Mouse (Mus musculus) cerebral cortex, adult 2 months (tissue): ENCODE data around the gene Gpr150.

Experiments
- WGBS: fragments of 180-500 bp; shearing (Covaris S2); methylation state at CpG from one replicate; pipeline ENCODE4 v1.1.7; 2018; 5-methylcytosine and 5-hydroxymethylcytosine counted together

Gpr150 gene

DNA sequence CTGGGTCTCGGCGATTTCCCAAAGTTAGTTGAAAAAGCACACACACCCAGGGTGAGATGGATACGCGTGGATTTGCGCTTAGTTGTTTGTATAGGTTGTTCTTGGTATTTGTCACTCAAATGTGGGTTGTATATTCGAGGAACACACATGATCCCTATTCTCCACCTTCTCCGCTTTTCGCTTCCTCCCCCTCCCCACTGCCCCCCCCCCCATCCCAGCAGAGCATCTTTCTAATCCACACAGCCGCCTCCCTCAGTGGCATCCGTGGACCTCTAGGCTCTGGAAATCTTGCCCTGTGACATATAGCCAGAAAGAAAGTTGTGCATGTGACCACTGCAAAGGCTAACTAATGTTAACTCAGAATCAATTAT lies at the start of gene Gpr150:
Gene Gpr150 (minus strand): TSS at position 101 of the 371 bp plus-strand sequence.
- WGBS, result 7% methylated on average over 10 of the region's 10 CpGs

DNA sequence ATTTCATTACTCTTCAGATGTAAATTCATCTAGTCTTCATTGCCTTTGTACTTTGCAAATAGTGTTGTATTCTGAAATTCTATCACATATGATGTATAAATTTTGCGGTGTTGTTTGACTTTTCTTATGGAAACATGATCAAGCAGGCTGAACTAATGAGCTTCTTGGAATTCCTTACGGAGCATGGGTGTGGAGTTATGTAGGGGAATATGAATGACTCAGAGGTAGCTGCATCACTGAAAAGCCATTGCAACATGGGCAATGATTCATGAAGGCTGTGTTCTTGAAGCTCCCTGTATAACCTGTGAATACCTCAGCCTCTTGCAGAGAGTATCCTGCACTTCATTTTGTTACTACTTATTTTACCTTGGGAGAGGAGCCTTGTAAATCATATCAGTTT lies 45.2 kb upstream of the Gpr150 start:
- WGBS, result 89% methylated on average over 2 of the region's 2 CpGs

DNA sequence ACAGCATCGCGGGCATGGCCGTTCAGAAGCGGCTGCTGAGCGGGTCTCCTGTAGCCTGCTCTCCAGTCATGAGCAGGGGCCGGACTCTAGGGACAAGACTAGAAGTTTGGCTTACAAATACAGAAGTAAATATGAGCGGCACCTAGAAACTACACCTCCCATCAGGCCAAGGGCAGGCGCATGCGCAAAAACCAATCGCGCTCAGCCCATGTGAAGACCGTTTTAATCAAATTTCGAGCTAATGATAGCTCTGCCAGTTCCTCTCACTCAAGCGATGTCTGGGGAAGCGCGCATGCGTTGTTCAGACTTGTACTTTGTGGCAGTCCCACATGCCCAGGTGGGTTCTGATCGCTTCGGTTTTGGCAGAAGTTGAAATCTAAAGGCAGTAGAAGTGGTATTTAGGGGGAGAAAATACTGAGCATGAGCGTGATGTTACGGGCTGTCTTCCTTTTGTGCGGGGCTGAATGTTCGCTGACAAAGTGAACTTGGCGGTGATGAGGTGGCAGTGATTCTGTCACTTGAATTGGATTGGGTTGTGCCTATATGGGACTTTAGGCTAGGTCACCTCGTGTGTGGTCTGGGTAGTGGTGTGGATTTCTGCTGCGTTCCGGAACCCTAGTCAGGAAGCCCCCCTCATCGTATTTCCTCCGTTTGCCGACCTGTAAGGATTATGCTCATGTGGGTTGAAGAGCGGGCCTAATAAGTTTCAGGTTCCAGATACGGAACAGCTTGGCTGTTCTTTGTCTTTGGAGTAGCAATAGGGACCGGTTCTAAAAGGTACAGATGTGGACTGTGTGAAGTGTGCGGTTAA lies 41.9 kb upstream of the Gpr150 start, which contains the start of the genes Arsk and Ttc37:
Gene Arsk (minus strand): TSS at position 168 of the 811 bp plus-strand sequence.
Gene Ttc37 (plus strand): TSS at position 242 of the 811 bp plus-strand sequence.
- WGBS, result under 1% methylated on average over 34 of the region's 34 CpGs

DNA sequence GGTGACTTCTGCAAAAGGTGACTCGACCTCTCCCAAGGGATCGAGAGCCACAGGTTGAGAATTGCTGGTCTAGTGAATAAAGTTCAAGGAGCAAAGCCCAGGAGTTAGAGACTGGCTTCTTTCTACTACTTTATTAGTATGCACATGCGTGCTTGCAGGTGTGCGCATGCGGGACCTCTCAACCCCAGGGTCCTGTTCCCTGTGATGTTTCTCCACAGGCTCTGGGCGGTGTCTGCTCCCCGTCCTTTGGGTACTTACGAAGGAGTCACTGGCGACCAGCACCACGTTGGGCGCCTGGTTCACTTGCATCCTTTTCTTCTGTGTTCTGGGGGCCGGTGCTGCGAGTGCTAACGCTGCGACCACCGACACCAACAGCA lies 41.3 kb upstream of the Gpr150 start:
- 1% methylated on average over 16 of the region's 16 CpGs for WGBS

DNA sequence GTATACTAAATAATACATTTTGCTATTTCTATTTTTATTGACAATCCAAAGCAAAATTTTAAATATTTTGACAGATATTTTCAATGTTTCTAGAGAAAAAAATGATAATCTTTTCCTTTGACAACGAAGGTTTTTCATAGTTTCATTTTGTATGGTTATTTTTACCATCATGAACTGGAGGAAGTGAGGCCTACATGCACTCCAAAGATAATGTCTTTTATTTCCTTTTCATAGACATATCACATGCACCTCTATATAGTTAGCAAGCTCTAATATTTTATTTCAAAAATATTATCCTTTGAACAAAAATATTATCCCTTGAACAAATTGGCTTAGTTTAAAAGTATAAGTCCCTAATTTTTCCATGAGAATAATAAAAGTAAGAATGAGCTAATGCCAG lies 17.5 kb upstream of the Gpr150 start:
- WGBS, result 58% methylated on average over 1 of the region's 1 CpGs

DNA sequence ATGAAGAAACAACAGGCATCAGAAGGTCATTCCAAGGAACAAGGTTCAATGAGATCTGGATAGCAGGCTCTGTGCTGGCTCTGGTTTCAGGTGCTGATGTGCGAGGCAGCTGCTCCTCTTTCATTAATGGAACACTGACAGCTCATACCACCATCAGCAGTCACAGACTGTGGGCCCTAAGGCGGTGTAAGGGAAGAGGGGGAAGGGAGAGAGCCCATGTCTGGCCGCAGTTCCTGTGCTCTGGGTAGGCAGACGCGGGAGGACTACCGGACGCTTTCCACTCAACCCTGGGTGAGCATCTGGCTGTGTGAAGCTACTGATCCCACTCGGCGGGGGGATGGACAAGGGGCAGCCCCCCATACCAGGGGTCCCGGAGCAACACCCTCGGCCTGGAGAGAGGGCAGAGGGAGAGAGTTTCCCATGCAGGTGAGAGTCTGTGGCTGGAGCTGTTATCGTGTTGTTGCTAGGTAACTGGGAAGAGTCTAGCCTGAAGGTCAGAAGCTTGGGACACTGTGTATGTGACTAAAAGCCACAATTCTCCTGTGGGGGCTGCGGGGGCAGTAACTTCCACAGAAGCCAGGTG lies 7.7 kb upstream of the Gpr150 start:
- 88% methylated on average over 13 of the region's 13 CpGs for WGBS

DNA sequence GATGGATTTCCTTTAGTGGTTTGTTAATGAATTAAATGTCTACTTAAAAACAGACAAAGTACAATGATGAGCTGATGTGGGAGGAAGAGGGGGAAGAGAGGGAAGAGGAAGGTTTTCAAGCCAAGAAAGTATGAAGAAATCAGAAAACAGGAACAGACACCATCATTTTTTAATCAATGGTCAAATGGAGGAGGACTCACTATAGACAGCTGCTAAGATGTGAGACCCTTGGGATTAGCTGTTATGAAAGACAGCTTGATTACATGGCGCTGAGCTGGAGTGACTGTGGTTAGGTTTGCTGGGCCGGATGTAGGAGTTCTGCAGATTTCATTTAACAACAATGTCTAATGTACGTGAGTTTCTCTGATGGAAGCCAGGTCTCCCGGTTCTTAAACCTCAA lies 6.8 kb upstream of the Gpr150 start:
- WGBS, result 95% methylated on average over 4 of the region's 4 CpGs

DNA sequence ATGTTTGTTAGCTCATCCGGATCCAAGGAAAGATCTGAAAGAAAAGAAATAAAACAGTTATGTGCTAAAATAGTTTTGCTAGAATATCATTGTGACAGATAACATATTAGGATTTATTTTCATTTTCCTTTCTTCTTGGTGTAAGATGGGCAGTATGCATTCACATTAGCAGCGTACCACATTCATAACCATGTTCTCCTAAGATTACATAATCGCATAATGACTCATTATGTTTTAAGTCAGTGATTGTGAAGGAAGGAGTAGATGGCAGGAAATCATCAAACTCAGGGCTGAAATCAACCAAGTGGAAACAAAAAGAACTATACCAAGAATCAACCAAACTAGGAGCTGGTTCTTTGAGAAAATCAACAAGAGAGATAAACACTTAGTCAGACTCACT lies 5.8 kb upstream of the Gpr150 start:
- 63% methylated on average over 3 of the region's 3 CpGs for WGBS

DNA sequence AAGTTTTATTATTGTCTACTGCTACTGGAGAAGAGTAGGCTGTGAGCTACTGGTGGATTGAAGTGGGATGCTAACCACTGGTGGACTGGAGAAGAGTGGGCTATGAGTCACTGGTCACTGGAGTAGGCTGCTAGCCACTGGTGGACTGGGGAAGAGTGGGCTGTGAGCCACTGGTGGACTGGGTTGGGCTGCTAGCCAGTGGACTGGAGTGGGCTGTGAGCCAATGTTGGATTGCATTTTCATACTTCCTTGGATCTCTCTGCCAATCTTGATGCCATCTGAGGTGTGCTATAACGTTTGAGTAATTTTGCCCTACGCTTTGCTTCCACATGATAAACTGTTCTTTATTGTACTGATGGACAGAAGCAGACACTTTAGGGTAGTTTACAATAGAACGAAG lies 5.3 kb upstream of the Gpr150 start:
- 69% methylated on average over 3 of the region's 3 CpGs for WGBS

DNA sequence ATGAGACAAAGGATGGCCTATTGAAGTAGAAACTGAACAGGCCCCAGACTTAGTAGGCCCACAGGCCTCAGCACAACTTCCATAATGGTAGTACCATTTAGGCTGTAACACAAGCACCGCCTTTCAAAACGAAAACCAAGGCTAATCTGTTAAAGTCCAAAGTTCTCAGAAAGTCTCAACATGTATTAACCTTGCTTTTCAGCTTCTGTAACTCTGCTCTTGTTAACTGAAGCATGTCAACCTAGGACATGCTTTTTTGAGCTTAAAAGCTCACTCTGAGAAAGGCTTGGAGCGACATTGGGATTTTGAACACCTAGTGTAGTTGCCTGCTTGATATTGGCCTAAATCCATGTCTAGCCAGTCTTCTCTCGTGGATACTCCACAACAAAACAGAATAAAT lies 2.8 kb upstream of the Gpr150 start:
- 92% methylated on average over 4 of the region's 4 CpGs for WGBS

DNA sequence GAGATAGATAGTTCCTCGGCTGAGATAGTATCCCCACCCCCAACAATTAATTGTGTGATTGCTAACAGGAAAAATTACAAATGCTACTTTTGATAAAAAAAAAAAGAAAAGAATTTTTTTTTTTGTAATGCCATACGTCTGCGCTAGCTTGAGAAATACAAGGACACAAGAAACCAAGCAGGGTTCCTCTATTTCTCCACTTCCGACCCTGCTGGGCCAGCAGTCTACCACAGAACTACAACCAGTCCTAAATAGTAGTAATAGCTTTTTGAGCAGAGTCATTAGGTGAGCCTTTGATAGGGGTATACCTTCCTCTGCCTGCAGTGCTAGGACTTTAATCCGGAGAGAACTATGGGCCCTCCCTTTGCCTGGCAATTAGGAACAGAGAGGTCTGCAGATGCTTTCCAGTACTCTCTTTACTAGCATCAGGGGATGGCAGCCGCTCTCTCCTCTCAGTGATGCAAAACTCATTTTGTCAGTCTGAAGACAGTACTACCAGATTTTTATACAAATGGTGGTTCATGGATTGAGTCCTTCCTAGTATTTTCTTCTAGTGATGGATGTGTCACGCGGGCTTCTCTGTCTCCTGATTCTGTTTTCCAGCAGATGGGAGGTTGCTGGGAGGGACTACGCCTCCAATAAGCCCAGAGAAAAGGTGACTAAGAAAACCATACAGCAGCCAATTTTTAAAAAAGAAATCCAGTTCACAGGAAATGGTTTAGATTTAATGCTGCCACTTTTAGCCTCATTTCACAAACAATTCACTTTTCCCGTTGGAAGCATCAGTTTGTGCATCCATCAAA lies 672 bp upstream of the Gpr150 start:
- 53% methylated on average over 10 of the region's 10 CpGs for WGBS

DNA sequence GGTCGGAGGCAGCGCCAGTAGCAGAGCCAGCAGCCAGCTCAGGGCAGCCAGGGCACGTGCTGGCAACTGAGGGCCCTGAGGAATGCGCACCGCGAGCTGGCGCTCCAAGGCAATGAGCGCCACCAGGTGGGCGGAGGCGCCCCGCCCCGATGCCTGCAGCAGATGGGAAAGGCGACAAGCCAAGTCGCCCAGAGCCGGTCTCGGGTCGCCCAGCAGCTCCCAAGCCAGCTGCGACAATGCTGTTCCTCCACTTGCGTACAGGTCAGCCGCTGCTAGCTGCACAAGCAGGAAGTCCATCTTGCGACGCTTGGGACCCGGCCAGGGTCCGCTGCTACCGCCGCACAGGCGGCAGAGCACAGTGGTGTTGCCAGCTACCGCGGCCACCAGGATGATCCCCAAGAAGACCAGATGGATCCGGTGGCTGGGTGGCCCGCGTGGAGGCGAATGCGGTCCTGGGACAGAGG lies 503 bp downstream of the Gpr150 start:
- under 1% methylated on average over 34 of the region's 34 CpGs for WGBS

DNA sequence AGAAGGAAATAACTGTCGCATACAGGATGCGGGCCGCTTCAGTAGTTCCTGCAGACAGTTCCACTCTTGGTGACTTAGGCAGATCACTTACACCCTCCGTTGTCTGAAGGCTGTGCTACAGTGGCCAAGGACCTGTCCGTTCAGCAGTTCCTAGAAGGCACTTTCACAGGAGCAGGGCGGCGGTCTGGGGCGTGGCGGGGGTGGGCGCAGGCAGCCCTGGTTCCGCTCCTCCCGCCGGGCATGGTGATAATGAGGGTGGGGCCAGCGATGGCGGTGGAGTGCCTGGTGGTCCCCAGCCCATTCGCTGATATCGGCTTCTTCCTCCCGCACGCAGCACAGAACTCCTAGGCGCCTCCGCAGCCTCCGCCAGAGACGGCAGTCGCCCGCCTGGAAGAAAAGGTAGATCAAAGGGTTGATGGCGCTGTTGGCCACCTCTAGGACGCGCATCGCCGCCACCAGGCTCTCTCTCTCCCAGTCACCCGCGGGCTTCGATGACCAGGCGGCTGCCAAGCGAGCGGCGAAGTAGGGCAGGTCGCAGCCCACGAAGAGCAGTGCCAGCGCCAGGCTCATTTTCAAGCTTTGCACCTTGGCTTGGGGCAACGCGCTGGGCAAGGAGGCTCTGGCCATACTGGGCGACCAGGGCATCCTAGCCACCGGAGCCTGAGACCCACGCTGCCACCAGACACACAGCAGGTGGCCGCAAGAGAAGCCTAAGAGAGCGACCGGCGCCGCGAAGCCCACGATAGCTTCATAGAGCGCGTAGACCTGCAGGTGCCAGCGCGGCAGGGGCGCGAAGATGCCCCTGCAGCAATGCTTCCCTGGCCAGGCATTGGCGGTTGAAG lies 1.2 kb downstream of the Gpr150 start:
- WGBS, result 1% methylated on average over 59 of the region's 59 CpGs

DNA sequence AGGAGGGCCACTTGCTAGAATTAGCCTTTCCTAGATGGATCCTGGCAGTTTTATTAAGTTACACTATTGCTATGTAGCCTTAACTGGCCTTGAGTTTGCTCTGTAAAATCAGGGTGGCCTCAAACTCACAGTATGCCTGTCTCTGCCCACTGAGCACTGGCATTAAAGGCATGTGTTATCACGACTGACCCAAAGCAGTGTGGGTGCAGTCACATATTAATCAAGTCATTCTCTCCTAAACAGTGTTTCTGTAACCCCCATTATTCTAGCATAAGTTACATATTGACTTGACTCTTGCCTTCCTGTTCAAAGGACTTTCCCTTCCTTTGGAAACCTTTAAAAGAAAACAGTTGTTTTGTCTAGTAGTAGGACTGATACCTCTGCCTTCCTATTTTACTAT lies 14.3 kb downstream of the Gpr150 start:
- 59% methylated on average over 1 of the region's 1 CpGs for WGBS

DNA sequence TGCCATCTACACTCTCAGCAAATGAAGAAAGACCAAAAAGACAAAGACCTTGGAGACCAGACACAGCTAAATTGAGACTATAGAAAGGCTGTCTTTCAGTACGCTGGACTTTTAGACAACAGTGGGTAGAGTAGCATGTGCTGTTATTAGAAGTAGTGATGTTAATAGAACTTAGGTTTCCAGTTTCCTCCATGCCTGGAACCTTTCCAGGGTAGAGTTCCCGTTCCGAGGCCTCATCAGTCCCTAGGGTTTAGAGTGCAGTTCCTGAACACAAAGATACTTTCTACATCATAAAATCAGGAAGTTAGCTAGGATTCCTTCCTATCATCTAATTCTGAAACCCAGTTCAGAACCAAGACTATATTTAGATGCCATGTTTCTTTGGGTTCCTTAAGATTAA lies 32.2 kb downstream of the Gpr150 start:
- WGBS, result 58% methylated on average over 3 of the region's 3 CpGs

DNA sequence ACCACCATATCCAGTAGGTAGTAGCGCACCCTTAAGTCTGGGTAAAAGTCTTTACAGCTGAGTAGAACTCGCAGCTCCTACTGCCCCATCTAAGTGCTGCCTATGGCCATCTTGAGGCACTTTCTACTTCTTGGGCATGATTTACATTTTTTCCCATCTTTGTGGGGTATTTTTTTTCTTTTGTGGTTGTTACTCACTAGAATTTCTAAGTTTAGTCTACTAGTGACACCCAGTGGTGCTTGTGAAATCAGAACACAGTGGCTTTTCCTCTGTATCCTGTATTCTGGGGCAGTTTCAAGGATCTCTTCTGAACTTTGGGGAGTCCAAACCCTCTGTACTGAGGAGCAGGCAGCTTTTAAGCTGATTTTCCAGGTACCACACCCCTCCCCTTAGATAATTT lies 35.0 kb downstream of the Gpr150 start:
- WGBS, result 79% methylated on average over 2 of the region's 2 CpGs

DNA sequence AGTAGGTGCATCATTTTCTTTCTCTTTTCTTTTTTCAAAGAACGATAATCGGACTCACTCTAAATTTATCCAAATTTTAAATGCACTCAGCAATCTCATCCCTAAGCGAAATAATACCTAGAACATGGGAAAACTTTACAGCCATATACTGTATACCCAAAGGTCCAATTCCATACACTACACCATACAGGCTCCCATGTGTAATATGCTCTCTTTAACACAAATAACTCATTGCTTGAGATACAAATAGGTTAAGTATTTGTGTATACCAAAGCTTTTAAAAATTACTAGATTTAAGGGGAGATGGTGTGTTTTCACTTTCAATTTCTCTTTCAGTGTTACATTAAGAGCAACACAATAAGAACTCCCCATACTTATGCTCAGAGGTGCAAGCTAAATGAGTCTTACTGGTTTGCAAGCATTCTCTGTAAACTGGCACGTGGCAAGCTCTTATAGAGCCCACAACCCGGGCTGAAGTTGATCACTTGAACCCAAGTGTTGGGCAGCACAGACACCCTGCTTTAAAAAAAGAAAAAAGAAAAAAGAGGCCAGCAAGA lies 37.9 kb downstream of the Gpr150 start:
- 32% methylated on average over 5 of the region's 5 CpGs for WGBS

DNA sequence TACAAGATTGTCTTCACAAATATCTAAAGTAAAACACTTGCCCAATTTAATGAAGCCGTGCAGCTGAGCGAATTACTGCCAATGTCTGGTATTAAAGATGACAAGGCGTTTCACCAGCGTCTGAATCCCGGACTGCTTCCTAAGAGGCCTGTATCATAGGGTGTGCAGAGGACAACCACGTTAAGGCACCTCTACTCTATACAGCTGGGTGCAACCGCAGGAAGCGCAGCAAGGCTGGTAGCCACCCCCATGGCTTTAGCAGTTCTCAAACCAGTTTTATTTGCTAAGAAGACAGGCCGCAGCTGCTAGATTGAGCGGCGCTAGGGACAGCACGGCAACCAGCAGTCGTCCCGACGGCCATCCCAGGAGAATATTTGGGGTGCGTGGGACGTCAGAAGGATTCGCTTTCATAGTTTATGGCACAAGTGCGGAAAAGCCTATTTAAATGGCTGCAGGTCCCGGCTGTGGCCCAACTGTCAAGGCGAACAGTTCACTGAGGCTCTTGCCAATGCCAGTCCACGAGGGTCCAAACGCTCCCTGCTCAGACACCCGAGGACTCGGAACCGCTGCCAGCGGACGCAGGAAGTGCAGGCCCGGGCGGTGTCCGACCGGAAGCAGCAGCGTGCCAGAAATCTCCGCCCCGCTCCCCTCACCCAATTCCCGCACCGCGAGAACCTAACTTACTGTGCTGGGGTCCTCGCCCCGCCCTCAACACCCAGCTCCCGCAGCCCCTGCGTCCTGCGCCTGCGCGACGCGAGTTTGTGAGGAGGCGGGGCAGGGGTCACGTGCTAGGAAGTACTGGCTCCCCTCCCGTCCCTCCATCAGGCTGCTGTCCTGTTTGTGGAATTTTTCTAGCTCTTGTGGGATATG lies 38.6 kb downstream of the Gpr150 start, which contains the start of gene Rfesd:
Gene Rfesd (minus strand): TSS at position 746 of the 870 bp plus-strand sequence.
- WGBS, result under 1% methylated on average over 50 of the region's 50 CpGs

DNA sequence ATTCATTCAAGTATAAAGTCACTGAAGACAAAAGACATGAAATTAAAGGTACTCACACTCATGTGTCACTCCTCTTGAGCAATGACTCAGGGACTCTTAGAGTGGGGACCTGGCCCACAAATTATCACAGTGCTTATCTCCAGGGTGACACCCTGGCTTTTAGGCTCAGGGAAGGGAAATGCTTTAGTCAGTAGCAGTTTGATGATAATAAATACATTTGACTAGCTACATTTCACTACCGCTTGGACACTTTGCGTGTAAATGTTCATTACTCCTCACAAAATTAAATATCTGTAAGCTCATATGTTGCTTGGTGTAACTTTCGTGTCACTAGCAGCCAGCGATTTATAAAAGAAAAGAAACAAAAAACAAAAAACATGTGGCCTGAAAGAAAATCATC lies 39.3 kb downstream of the Gpr150 start:
- WGBS, result 48% methylated on average over 4 of the region's 4 CpGs

DNA sequence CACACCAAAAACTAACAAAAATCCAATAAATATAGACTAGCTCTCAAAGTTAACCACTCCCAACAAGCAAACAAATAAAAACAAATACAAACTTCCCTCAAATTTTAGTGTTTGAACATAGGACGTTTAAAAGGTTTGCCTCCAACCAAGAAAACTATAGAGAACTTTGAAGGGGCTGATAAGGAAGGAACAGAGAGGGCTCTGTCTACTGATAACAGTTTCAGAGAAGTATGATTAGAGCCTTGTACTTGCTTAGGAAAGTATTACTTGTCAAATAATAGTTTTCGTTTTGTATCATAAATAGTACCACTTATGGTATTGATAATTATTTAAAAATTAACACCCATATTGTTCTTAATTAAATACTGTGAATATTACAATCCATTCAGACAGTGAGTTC lies 42.3 kb downstream of the Gpr150 start:
- WGBS, result 80% methylated on average over 2 of the region's 2 CpGs
